Mouse (Mus musculus) liver, embryonic 14.5 days (tissue): ENCODE results near the gene Thbd. TPM values are rescaled to one million over a fixed set of nuclear protein-coding genes. Genes with fewer than 3 reads are reported as not detected.

Source experiments
- ATAC-seq: fragments of 200-750 bp; cut with Nextera tagmentation; 2 replicates; pipeline ENCODE4 v1.8.0; 2017; ENCODE audit warnings: moderate number of reproducible peaks, mild to moderate bottlenecking, moderate library complexity; ENCODE audit not compliant: insufficient read depth
- DNase-seq, 3 experiments: peaks; one replicate each; pipeline ENCODE4 v3.0.0-alpha.2; 2012 to 2013; ENCODE audit warnings: low read depth in 3 of 3, low spot score in 3 of 3
- H3K27ac ChIP-seq: fragments of 300-500 bp; sonication (generic); 2 replicates; pipeline ENCODE4 v1.5.1; 2014; ENCODE audit warnings: moderate library complexity, mild to moderate bottlenecking, control low read depth, inconsistent platforms
- H3K27me3 ChIP-seq: fragments of 300-500 bp; sonication (generic); 2 replicates; pipeline ENCODE4 v1.6.1; 2014; ENCODE audit warnings: mild to moderate bottlenecking, low read length, moderate library complexity; ENCODE audit not compliant: control insufficient read depth, insufficient read depth
- H3K36me3 ChIP-seq: fragments of 300-500 bp; sonication (generic); replicated peaks from 2 replicates; pipeline ENCODE4 v1.6.1; 2014; ENCODE audit warnings: low read depth; ENCODE audit not compliant: control insufficient read depth, insufficient read depth
- H3K4me1 ChIP-seq, 2 experiments: fragments of 200-500 bp in 1 of 2; fragments of 300-500 bp in 1 of 2; sonication (generic) in 1 of 2; replicated peaks; 2 replicates each; pipeline ENCODE4 v1.6.1; 2012 to 2014; ENCODE audit warnings: antibody characterized with exemption in 1 of 2, inconsistent platforms in 1 of 2, low read length in 1 of 2; ENCODE audit not compliant: control insufficient read depth in 2 of 2, insufficient read depth in 2 of 2
- H3K4me2 ChIP-seq: fragments of 300-500 bp; sonication (generic); 2 replicates; pipeline ENCODE4 v1.6.1; 2014; ENCODE audit warnings: low read depth, mild to moderate bottlenecking, control low read depth, moderate library complexity
- H3K4me3 ChIP-seq, 2 experiments: fragments of 200-500 bp in 1 of 2; fragments of 300-500 bp in 1 of 2; sonication (generic) in 1 of 2; 2 replicates each; pipeline ENCODE4 v1.5.1; 2012 to 2014; ENCODE audit warnings: low read depth in 2 of 2, low read length in 2 of 2, mild to moderate bottlenecking in 2 of 2, control low read depth in 1 of 2, inconsistent platforms in 1 of 2, moderate library complexity in 1 of 2; ENCODE audit not compliant: insufficient read depth in 1 of 2
- H3K9ac ChIP-seq: fragments of 300-500 bp; sonication (generic); replicated peaks from 2 replicates; pipeline ENCODE4 v1.6.1; 2014; ENCODE audit warnings: mild to moderate bottlenecking, control low read depth, moderate library complexity
- H3K9me3 ChIP-seq: fragments of 300-500 bp; sonication (generic); 2 replicates; pipeline ENCODE4 v1.6.1; 2016; ENCODE audit warnings: low read length, mixed read lengths; ENCODE audit not compliant: control insufficient read depth
- CTCF ChIP-seq: IDR thresholded peaks from 2 replicates; pipeline ENCODE4 v1.5.1; 2016; ENCODE audit warnings: antibody characterized with exemption, low read depth, control low read depth
- EP300 ChIP-seq: IDR thresholded peaks from 2 replicates; pipeline ENCODE4 v1.6.1; 2016; ENCODE audit warnings: antibody characterized with exemption, low read depth
- WGBS: fragments of 180-500 bp; shearing (Covaris S2); extraction: QIAGEN DNeasy Blood & Tissue Kit; methylation state at CpG from one replicate; pipeline ENCODE4 v1.1.7; 2014; ENCODE audit not compliant: insufficient replicate concordance; 5-methylcytosine and 5-hydroxymethylcytosine counted together
- polyA plus RNA-seq, 2 experiments: library from polyadenylated mRNA; depleted of rRNA in 1 of 2; stranded (reverse) in 1 of 2; unstranded in 1 of 2; fragments of >200 nt; fragmentation: Nextera tagmentation in 1 of 2; extraction: Ambion mirVana in 1 of 2; gene quantifications; 2 replicates each; pipeline versions ENCODE4 v1.2.1 to v1.2.3; 2012 to 2014

Gene Thbd
- polyA plus RNA-seq, 2 experiments: 0.74 to 0.95 TPM

DNA sequence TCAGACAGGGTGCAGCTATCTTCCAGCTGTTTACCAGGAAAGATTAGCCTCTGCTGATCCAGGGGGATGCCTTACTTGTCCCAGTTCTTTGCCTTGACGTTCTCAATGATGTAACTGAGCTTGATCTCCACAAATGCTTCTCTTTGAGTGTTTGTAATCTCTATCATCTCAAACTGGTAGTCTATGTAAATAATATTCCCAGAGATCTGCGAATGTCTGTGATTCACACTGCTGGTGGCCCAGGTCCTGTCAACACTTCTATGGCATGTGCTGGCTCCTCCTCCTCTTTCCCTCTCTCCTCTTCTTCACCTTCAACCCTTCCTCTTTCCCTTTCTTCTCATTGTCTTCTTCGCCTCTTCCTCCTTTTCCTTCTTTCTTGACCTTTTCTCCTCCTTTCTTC, 11.2 kb upstream of the Thbd start:
- no peaks in the 10 kb centered on the region for H3K9me3 ChIP-seq
- DNase-seq (no peak), ATAC-seq (no peak)
- H3K9ac ChIP-seq: no peak overlapping the region
- no peak for TF ChIP-seq EP300
- TF ChIP-seq CTCF: no peak
- no peaks in the 10 kb centered on the region for H3K27me3 ChIP-seq
- H3K4me2 ChIP-seq: no peak overlapping the region
- no peaks in the 10 kb centered on the region for H3K36me3 ChIP-seq
- H3K27ac ChIP-seq: no peak overlapping the region
- no peaks in the 10 kb centered on the region for H3K4me1 ChIP-seq
- WGBS: 53% methylated on average over 3 of the region's 3 CpGs
- no peak overlapping the region for H3K4me3 ChIP-seq

DNA sequence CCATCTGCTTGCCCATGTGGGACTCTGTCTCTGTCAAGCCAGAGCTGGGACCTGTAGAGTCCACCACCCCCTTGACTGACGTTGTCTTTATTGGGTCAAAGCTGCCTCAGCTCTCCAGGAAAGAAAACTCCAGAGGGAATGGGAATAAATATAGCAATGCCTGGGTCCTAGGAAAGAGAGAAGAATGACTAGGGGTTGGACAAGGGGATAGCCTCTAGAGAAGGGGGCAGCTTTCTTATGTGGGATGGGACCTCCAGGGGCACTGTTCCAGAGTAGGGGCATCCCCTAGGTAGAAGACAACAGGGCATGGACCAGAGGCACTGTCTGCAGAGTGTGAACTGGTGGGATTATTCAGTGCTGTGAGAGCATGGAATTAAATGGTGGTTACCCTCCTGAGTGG, 1.8 kb upstream of the Thbd start:
- no peak overlapping the region for H3K9ac ChIP-seq
- no peak overlapping the region for H3K4me2 ChIP-seq
- no peak overlapping the region for H3K27ac ChIP-seq
- 61% methylated on average over 1 of the region's 1 CpGs for WGBS
- peaks cover 14% of the 10 kb centered on the region for H3K27me3 ChIP-seq
- TF ChIP-seq CTCF (no peak), EP300 (no peak)
- no peak for DNase-seq
- H3K4me1 ChIP-seq: peaks cover 0 to 3% of the 10 kb centered on the region in 2 experiments; a peak in 1 of 4 replicates
- H3K9me3 ChIP-seq: no peaks in the 10 kb centered on the region
- no peak for ATAC-seq
- no peak overlapping the region for H3K4me3 ChIP-seq
- no peaks in the 10 kb centered on the region for H3K36me3 ChIP-seq

DNA sequence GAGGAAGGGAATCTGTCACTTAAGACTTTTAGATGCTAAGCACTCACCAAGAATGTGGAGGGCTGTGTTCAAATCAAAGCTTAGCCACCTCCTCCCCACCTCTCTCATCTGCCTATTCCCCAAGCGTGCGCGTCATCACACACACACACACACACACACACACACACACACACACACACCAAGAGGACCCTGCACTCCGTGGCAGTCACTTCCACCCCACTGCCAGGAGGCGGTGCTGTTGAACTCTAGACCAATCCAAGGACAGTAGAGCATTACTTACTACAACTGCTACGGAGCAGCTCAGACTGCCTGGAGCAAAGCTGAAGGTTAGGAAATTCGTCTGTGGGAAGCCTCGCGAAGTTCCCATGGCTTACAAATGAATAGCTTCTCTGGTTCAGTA, 1.2 kb upstream of the Thbd start:
- 4% methylated on average over 9 of the region's 9 CpGs for WGBS
- H3K4me2 ChIP-seq: no peak overlapping the region
- no peak overlapping the region for H3K27ac ChIP-seq
- peaks cover 14% of the 10 kb centered on the region for H3K27me3 ChIP-seq
- DNase-seq: peak in 2 of 3 experiments; percentile 20 to 36
- no peaks in the 10 kb centered on the region for H3K36me3 ChIP-seq
- peaks cover 0 to 3% of the 10 kb centered on the region in 2 experiments; a peak in 1 of 4 replicates for H3K4me1 ChIP-seq
- ATAC-seq: peak; percentile 66; the same call in 1 of the 2 replicates
- H3K4me3 ChIP-seq: no peak overlapping the region
- TF ChIP-seq CTCF: peak; percentile 81
- no peak for TF ChIP-seq EP300
- H3K9ac ChIP-seq: no peak overlapping the region
- H3K9me3 ChIP-seq: no peaks in the 10 kb centered on the region

DNA sequence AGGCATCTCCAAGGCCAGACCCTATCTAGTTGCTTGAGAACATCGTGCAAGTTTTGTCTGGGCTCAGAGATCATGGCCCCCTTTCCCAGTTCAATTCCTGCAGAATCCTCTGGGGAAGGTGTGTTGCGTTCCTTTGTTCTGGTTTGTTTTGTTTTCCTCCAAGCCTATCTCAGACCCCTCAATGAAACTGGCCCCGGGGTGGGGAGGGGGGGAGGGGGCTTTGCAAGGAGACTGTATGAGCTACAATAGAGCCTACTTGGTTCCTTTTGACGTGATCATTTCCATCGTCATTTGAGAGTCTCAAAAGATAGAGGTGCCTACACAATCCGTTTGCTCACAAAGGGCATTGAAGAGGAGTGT, 753 bp upstream of the Thbd start:
- Histone ChIP-seq H3K4me3 (no peak overlapping the region), H3K9ac (no peak overlapping the region), H3K4me1 (peaks cover 0 to 3% of the 10 kb centered on the region in 2 experiments; a peak in 1 of 4 replicates), H3K4me2 (peak overlapping the region; percentile 57), H3K27ac (no peak overlapping the region), H3K9me3 (no peaks in the 10 kb centered on the region), H3K27me3 (peaks cover 14% of the 10 kb centered on the region), H3K36me3 (no peaks in the 10 kb centered on the region)
- TF ChIP-seq CTCF: no peak
- no peak for TF ChIP-seq EP300
- 11% methylated on average over 6 of the region's 6 CpGs for WGBS
- DNase-seq (no peak), ATAC-seq (no peak)

DNA sequence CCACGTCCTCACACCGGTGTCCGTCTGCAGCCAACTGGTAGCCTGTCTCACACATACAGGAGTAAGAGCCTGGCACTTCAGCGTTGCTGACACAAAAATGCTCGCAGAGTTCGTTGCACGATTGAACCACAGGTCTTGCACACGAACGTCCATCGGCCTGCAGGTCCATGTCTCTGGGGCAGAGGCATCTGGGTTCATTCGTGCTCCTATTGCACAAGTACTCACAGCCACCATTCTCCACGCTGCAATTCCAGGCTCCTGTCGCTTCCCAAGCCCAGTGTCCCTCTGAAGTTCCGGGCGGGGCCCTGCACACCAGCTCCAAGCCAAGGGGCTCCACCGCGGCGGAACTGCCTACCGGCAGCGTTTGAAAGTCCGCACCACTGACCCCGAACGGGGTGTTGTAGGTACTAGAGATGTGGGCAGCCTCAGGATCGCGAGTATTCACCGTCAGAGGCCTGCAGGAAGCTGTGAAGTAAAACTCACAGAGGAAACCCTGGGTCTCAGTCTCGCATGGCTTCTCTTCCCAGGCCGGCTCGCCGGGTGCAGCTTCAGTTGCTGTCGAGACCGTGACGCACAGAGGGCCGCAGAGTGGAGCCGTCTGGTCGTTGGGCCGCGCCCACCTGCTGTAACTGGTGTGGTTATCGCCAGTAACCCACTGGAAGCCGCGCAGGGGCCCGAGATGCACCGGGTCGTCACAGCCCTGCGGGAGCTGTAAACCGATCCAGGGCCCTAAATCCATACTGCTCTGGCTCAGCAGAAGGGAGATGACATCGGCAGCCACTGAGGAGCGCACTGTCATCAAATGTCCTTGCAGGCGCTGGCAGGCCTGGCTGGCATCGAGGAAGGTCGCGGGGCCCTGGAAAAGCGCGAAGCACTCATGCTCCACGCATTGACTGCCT, 768 bp downstream of the Thbd start:
- Histone ChIP-seq H3K27me3 (peaks cover 14% of the 10 kb centered on the region), H3K36me3 (no peaks in the 10 kb centered on the region), H3K4me2 (peak overlapping the region; percentile 57), H3K4me3 (peak overlapping the region; percentile 34 to 39), H3K9ac (no peak overlapping the region), H3K27ac (no peak overlapping the region), H3K9me3 (no peaks in the 10 kb centered on the region), H3K4me1 (peaks cover 0 to 3% of the 10 kb centered on the region in 2 experiments; a peak in 1 of 4 replicates)
- peak; percentile 16; the same call in 1 of the 2 replicates for ATAC-seq
- 4% methylated on average over 55 of the region's 55 CpGs for WGBS
- no peak for DNase-seq
- no peak for TF ChIP-seq CTCF
- no peak for TF ChIP-seq EP300
